Mouse (Mus musculus): ENCODE data around the gene Washc1.

DNA sequence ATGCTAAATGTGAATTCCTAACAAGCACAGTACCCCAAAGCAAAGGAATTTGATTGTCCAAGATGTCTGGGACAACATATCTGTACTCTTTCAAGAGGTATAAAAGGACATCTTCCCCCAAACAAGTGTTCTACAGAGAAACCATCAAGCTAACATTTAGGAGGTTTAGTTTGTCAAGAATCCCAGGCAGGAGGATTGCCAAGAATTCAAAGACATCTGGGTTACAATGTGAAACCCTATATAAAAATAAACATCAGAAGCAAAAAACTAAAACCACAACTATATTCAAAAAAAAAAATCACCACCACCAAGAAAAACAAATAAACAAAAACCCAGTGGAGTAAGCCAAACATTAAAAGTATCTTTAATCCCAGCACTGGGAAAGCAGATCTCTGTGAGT lies 21.1 kb upstream of the Washc1 start:
- TF ChIP-seq CTCF (IDR thresholded peaks at IDR 0.05; ENCODE audit: low read depth) (no peak), EP300 (IDR thresholded peaks at IDR 0.05; ENCODE audit: low read depth) (no peak)
